Mouse (Mus musculus) heart, embryonic 10.5 days (tissue): Measurements from ENCODE around the gene Micu1. TPM values are rescaled to one million over a fixed set of nuclear protein-coding genes. Genes with fewer than 3 reads are reported as not detected.

Experiments used
- DNase-seq: peaks from one replicate; pipeline ENCODE4 v3.0.0-alpha.2; 2017; ENCODE audit warnings: low spot score
- H3K27ac ChIP-seq: fragments of 300-500 bp; sonication (generic); 2 replicates; pipeline ENCODE4 v1.5.1; 2016; ENCODE audit warnings: mild to moderate bottlenecking
- H3K27me3 ChIP-seq: fragments of 300-500 bp; sonication (generic); 2 replicates; pipeline ENCODE4 v1.6.1; 2016; ENCODE audit warnings: mild to moderate bottlenecking; ENCODE audit not compliant: poor library complexity, insufficient read depth, severe bottlenecking
- H3K36me3 ChIP-seq: fragments of 300-500 bp; sonication (generic); 2 replicates; pipeline ENCODE4 v1.6.1; 2016; ENCODE audit warnings: mild to moderate bottlenecking, moderate library complexity
- H3K4me1 ChIP-seq: fragments of 300-500 bp; sonication (generic); 2 replicates; pipeline ENCODE4 v1.6.1; 2016; ENCODE audit warnings: mild to moderate bottlenecking
- H3K4me3 ChIP-seq: fragments of 300-500 bp; sonication (generic); 2 replicates; pipeline ENCODE4 v1.5.1; 2016; ENCODE audit warnings: mild to moderate bottlenecking, moderate library complexity
- H3K9me3 ChIP-seq: fragments of 300-500 bp; sonication (generic); 2 replicates; pipeline ENCODE4 v1.6.1; 2016; ENCODE audit warnings: mild to moderate bottlenecking, moderate library complexity
- WGBS: fragments of 180-500 bp; shearing (Covaris S2); methylation state at CpG from one replicate; pipeline ENCODE4 v1.1.7; 2016; 5-methylcytosine and 5-hydroxymethylcytosine counted together
- polyA plus RNA-seq: library from polyadenylated mRNA; unstranded; fragments of >200 nt; fragmentation: Nextera tagmentation; extraction: Ambion mirVana; gene quantifications from 2 replicates; pipeline ENCODE4 v1.2.1, GENCODE M21; 2016

Micu1 gene
- polyA plus RNA-seq, 1 experiment from 2014 or later = 45.4 TPM

DNA sequence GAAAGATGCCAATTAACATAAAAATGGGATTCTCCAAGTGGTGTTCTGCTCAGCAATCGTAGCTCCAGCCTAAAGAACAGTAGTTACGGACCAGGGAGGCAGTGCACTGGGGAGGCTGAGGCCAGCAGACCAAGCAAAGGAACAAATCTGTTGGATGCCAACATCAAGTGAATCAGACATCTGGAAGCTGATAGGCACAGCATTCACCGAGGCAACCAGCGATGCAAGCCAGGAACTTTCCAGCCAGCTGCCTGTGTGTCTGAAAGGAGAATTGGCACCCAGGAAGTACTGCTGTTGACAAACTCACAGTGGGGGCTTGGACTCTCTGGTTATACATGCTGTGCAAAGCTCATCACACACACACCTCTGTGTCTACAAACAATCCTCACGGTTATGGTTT is 84.0 kb downstream of the Micu1 start:
- DNase-seq = peak; percentile 67
- H3K27me3 ChIP-seq = no peaks in the 10 kb centered on the region
- H3K4me3 ChIP-seq = no peak overlapping the region
- H3K36me3 ChIP-seq = peaks cover 5% of the 10 kb centered on the region; the same call in 1 of the 2 replicates
- no peaks in the 10 kb centered on the region for H3K9me3 ChIP-seq
- H3K4me1 ChIP-seq = 0 out of 2 replicates have a peak, but pooled peaks cover 4% of the 10 kb centered on the region
- no peak overlapping the region for H3K27ac ChIP-seq
- 70% methylated on average over 5 of the region's 5 CpGs for WGBS

- no peaks in the 10 kb centered on the region for H3K27me3 ChIP-seq
- no peaks in the 10 kb centered on the region for H3K9me3 ChIP-seq
- WGBS = 79% methylated on average over 11 of the region's 11 CpGs
- no peak overlapping the region for H3K4me3 ChIP-seq
- DNase-seq = no peak
- peaks cover 5% of the 10 kb centered on the region; the same call in 1 of the 2 replicates for H3K36me3 ChIP-seq
- no peak overlapping the region for H3K27ac ChIP-seq
- 0 out of 2 replicates have a peak, but pooled peaks cover 4% of the 10 kb centered on the region for H3K4me1 ChIP-seq
These were observed 85.0 kb downstream of the Micu1 start for GRCm38 (mm10) chr10:59787140-59787800.

DNA sequence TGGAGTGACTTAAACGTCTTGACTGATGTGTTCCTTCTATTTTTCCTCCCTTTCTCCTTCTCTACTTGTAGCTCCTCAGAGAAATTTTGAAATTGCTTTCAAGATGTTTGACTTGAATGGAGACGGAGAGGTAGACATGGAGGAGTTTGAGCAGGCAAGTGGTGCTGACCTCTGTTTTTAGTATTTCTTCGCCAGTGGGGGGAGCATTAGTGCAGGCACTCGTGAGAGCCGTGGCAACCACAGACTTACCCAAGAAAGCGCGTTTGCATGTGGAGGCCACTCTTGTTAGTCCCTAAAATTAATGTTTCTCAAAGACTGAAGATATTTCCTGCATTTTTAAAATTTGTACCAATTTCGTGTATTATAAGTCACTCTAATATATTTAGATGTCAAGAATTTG is 85.6 kb downstream of the Micu1 start:
- Histone ChIP-seq H3K27ac (no peak overlapping the region), H3K36me3 (peaks cover 5% of the 10 kb centered on the region; the same call in 1 of the 2 replicates), H3K4me1 (0 out of 2 replicates have a peak, but pooled peaks cover 4% of the 10 kb centered on the region), H3K4me3 (no peak overlapping the region), H3K27me3 (no peaks in the 10 kb centered on the region), H3K9me3 (no peaks in the 10 kb centered on the region)
- DNase-seq = peak; percentile 66
- WGBS = 69% methylated on average over 8 of the region's 8 CpGs

DNA sequence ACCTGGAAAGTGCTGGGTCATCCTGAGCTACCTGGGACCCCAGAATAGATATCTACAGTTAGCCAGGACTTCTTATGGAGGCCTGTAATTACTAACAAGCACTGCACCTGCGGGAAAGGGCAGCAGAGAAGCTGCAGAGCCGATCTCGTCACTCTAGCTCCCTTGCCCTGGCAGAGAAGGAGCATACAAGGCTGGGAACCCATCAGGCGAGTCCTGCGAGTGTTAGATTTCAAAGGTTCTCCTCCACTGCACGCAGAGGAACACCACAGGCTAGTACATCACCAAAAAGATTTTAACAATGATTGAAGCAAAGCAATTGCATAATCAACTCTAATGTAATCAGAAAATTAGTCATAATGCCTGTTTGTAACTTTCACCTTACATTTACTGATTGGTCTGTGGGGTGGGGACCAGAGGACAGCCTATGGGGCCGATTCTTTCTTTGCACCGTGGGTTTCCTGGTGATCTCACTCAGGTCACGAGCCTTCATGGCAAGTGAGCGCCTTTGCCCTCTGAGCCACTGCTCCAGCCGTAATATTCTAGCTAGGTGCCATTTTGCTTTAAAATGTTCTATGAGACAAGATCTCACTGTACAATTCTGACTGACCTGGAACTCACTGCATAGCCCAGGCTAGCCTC is 88.1 kb downstream of the Micu1 start:
- peaks cover 5% of the 10 kb centered on the region; the same call in 1 of the 2 replicates for H3K36me3 ChIP-seq
- H3K27ac ChIP-seq = no peak overlapping the region
- H3K4me3 ChIP-seq = no peak overlapping the region
- 0 out of 2 replicates have a peak, but pooled peaks cover 4% of the 10 kb centered on the region for H3K4me1 ChIP-seq
- WGBS = 82% methylated on average over 11 of the region's 11 CpGs
- no peaks in the 10 kb centered on the region for H3K27me3 ChIP-seq
- peak; percentile 58 for DNase-seq
- H3K9me3 ChIP-seq = no peaks in the 10 kb centered on the region

- no peaks in the 10 kb centered on the region for H3K27me3 ChIP-seq
- no peak overlapping the region for H3K4me3 ChIP-seq
- no peaks in the 10 kb centered on the region for H3K4me1 ChIP-seq
- DNase-seq = peak; percentile 64
- no peaks in the 10 kb centered on the region for H3K9me3 ChIP-seq
- WGBS = 67% methylated on average over 5 of the region's 5 CpGs
- H3K36me3 ChIP-seq = peaks cover 7% of the 10 kb centered on the region; the same call in 1 of the 2 replicates
- no peak overlapping the region for H3K27ac ChIP-seq
These were observed 89.6 kb downstream of the Micu1 start for GRCm38 (mm10) chr10:59791896-59792295.

DNA sequence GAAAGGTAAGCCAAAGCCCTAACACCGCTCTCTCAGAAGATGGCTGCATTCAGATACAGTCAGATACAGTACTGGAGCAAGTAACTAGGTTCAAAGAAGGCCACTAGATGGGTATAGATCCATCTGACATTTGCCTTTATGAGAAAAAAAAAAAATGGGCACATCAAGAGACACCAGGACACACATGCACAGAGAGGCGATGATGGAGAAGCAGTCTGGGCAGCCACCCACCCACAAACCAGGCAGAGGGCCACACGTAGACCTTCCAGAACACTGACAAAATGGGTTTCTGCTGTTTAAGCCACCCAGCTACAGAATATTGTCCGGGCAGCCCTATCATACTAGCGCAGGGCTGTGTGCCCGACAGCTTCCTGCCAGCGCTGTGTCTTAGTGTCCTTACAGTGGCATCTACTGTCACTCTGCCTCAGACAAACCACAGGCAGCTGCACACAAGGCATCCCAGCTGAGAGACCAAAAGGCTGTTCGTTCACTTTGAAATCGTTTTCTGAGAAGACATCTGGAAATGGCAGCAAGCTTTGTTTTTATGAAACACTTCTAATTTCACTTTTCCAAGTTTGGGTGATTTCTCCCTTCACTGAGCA is 90.4 kb downstream of the Micu1 start:
- Histone ChIP-seq H3K9me3 (no peaks in the 10 kb centered on the region), H3K27ac (no peak overlapping the region), H3K4me3 (no peak overlapping the region), H3K36me3 (peaks cover 7% of the 10 kb centered on the region; the same call in 1 of the 2 replicates), H3K4me1 (no peaks in the 10 kb centered on the region), H3K27me3 (no peaks in the 10 kb centered on the region)
- WGBS = 88% methylated on average over 9 of the region's 9 CpGs
- DNase-seq = peak; percentile 60

- WGBS = 45% methylated on average over 3 of the region's 3 CpGs
- H3K36me3 ChIP-seq = peaks cover 7% of the 10 kb centered on the region; the same call in 1 of the 2 replicates
These were observed 91.2 kb downstream of the Micu1 start for GRCm38 (mm10) chr10:59793454-59793853.

DNA sequence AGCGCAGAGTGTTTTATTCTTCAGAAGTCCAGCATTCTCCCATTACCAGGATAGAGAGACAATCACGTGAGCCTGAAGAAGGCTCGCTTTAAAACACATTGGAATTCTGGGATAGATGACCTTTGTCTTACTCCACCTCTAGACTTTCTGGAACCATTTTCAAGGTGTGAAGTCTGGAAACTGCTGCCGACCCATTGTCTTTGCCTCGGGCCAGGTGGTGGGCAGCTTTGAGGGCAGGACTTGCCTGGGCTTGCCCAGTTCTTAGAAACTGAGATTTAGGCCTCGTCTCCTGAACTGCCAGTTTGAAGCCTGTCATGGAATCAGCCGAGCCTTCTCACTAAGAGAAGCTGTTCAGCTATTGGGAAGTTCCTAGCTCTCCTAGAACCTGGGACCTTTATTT is 92.8 kb downstream of the Micu1 start:
- H3K4me3 ChIP-seq = no peak overlapping the region

More at GRCm38 (mm10) chr10:59793454-59793853, 91.2 kb downstream of the Micu1 start:
- no peak for DNase-seq
- Histone ChIP-seq H3K4me1 (peaks cover 2% of the 10 kb centered on the region; the same call in 1 of the 2 replicates), H3K27ac (no peak overlapping the region), H3K4me3 (no peak overlapping the region), H3K27me3 (no peaks in the 10 kb centered on the region), H3K9me3 (no peaks in the 10 kb centered on the region)

DNA sequence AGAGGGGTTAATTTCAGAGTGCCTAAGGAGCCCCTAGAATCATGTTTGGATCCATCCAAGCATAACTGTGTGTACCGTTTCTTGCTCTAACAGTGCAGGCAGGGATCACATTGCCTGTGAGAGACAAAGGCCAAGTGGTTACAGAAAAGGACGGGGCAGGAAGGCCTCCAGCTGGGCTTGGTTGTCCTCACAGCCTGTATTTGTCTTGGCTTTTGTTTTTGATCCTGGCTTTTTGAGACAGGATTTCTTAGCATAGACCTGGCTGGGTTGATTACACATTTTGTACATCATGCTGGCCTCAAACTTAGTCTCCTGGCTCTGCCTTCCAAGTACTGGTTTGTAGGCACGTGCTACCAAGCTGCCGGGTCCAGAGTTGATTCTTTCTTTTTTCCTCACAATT is 93.6 kb downstream of the Micu1 start:
- H3K4me1 ChIP-seq = peaks cover 25% of the 10 kb centered on the region
- DNase-seq = no peak
- peaks cover 3% of the 10 kb centered on the region; the same call in 1 of the 2 replicates for H3K36me3 ChIP-seq
- H3K4me3 ChIP-seq = no peak overlapping the region
- H3K9me3 ChIP-seq = no peaks in the 10 kb centered on the region
- no peak overlapping the region; the same call in 1 of the 2 replicates for H3K27ac ChIP-seq
- no peaks in the 10 kb centered on the region for H3K27me3 ChIP-seq
- 81% methylated on average over 4 of the region's 4 CpGs for WGBS

More for the DNA sequence above, 92.8 kb downstream of the Micu1 start:
- Histone ChIP-seq H3K27ac (no peak overlapping the region), H3K4me1 (peaks cover 18% of the 10 kb centered on the region), H3K27me3 (no peaks in the 10 kb centered on the region), H3K9me3 (no peaks in the 10 kb centered on the region), H3K36me3 (peaks cover 3% of the 10 kb centered on the region; the same call in 1 of the 2 replicates)
- no peak for DNase-seq
- WGBS = 81% methylated on average over 7 of the region's 7 CpGs

- H3K36me3 ChIP-seq = peaks cover 6% of the 10 kb centered on the region; the same call in 1 of the 2 replicates
- no peaks in the 10 kb centered on the region for H3K9me3 ChIP-seq
- H3K4me3 ChIP-seq = no peak overlapping the region
- no peak for DNase-seq
- no peak overlapping the region for H3K27ac ChIP-seq
- WGBS = 89% methylated on average over 3 of the region's 3 CpGs
- H3K4me1 ChIP-seq = peaks cover 34% of the 10 kb centered on the region
- no peaks in the 10 kb centered on the region for H3K27me3 ChIP-seq
These were observed 96.1 kb downstream of the Micu1 start for GRCm38 (mm10) chr10:59798371-59798770.

DNA sequence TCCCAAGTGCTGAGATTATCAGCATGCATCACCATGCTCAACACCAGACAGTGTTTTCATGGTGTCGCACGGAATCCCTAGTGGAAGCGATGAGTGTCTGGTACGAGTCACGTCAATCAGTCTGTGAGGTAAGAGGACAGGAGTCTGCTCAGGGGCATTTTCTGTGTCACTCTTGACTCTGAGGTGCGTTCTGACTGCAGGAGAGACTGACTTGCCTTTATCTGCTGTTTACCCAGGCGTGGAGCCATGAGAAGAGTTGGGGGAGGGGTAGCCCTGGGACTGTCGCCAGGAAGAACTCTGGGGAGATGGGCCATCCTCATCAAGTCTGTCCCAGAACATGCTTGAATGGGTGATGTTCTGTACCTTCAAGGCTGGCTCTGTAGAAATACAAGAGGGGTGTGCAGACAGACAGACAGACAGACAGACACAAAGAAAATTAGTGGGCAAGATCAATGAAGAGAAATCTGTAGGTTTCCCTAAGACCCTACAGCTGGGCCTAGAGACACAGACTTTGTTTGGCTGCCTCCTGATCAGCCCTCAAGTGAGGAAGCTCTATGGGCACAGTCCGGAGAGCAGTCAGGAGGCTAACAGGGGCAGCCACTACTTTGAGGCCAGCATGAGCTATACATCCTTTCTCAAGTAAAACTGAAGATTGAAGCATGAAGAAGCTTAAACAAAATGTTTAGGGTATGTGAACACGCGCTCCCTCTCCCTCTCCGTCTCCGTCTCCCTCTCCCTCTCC is 97.2 kb downstream of the Micu1 start:
- H3K4me3 ChIP-seq = no peak overlapping the region
- H3K27me3 ChIP-seq = no peaks in the 10 kb centered on the region
- H3K27ac ChIP-seq = peak overlapping the region; percentile 73
- no peak for DNase-seq
- peaks cover 7% of the 10 kb centered on the region; the same call in 1 of the 2 replicates for H3K36me3 ChIP-seq
- 34% methylated on average over 13 of the region's 13 CpGs for WGBS
- H3K9me3 ChIP-seq = no peaks in the 10 kb centered on the region
- peaks cover 34% of the 10 kb centered on the region for H3K4me1 ChIP-seq

- no peaks in the 10 kb centered on the region for H3K27me3 ChIP-seq
- H3K9me3 ChIP-seq = no peaks in the 10 kb centered on the region
- WGBS = 45% methylated on average over 10 of the region's 10 CpGs
- H3K36me3 ChIP-seq = peaks cover 12% of the 10 kb centered on the region
- peaks cover 34% of the 10 kb centered on the region for H3K4me1 ChIP-seq
- H3K27ac ChIP-seq = peak overlapping the region; percentile 73
- DNase-seq = no peak
- H3K4me3 ChIP-seq = no peak overlapping the region
These were observed 97.9 kb downstream of the Micu1 start for GRCm38 (mm10) chr10:59800159-59800558.
